16 mouse cellular contexts compared by ENCODE assay signal in the genomic region with DNA sequence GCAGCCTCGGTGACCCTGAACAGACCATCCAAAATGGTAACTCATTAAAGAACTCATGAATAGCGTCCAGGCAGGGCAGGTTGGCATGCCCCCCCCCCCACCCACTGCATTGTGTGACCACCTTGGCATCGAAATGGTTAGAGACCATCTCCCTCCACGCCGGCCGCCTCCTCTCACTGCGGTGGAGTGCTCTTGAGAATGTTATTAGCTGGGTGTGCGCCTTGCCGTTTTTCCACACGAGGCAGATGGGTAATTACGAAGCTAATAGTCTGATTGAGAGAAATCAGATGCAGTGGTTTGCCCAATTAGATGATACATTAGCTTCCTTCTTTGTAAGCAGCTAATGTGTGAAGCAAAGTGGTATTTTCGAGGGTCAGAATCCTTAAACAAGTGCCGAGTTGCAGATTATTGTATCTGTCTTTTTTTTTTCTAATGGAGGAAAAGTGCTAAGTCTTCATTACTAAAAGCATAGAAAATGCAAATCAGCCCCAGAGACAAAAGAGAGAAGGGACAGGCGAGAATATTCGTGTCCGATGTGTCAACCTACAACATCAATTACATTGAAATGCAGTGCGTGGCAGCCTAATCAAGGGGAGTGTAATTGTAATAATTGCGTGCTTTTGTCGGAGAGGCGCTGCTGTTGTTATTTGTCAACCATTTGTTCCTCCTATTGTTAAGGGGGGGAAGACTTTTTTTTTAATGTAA.
A peak's percentile ranks its signal among the peaks of the same experiment; 100 is the strongest.
DNase-seq lines count a peak whose midpoint lies in the region; ATAC-seq lines count a peak whose summit lies in the region.
"Had no signal": no experiment of that assay in that cellular context is flagged by ENCODE, and none has a peak within 500 bp of the region (broad histone marks: within the 10 kb centered on the region; RNA-seq: fewer than 3 reads in every experiment).

No protein-coding gene starts in this region.

- no peak overlapping the region for H3K4me3 ChIP-seq in hindbrain, embryonic 13.5 days
- H3K4me3 ChIP-seq in hindbrain, embryonic 10.5 days, result no peak overlapping the region
- no peak overlapping the region for H3K4me3 ChIP-seq in forebrain, embryonic 14.5 days (ENCODE audit: low read depth, low read length)
- no peak overlapping the region for H3K4me3 ChIP-seq in midbrain, embryonic 15.5 days
- H3K4me3 ChIP-seq: limb, embryonic 10.5 days; liver, embryonic 12.5 days; midbrain, embryonic 12.5 days had no signal

- 46% methylated on average over 20 of the region's 20 CpGs for WGBS in hindbrain, embryonic 13.5 days
- WGBS in hindbrain, embryonic 10.5 days, result 88% methylated on average over 20 of the region's 20 CpGs
- 20% methylated on average over 20 of the region's 20 CpGs for WGBS in forebrain, embryonic 14.5 days
- whole genome bisulfite sequencing in midbrain, embryonic 15.5 days, result 68% methylated on average over 20 of the region's 20 CpGs

- no peak for DNase-seq in hindbrain, embryonic 10.5 days (ENCODE audit: low spot score)
- DNase-seq in Muller cell, postnatal 12 days (ENCODE audit: inconsistent ontology term), result peak; percentile 24
- peak; percentile 90 for DNase-seq in forebrain, embryonic 14.5 days (ENCODE audit: low spot score)
- DNase-seq in left cerebral cortex, adult 11 months (ENCODE audit: low spot score), result no peak
- no peak for DNase-seq in urinary bladder, adult 2 months (ENCODE audit: low spot score)
- DNase-seq: adrenal gland, postnatal 25 days; cerebellum, postnatal 14 days; gastrocnemius, postnatal 25 days; layer of hippocampus, postnatal 36 days; lung, embryonic 14.5 days had no signal

- H3K27me3 ChIP-seq in hindbrain, embryonic 13.5 days, result 0 out of 2 replicates have a peak, but pooled peaks cover 3% of the 10 kb centered on the region
- H3K27me3 ChIP-seq in hindbrain, embryonic 10.5 days (ENCODE audit: insufficient read depth, poor library complexity, severe bottlenecking), result 0 out of 2 replicates have a peak, but pooled peaks cover 8% of the 10 kb centered on the region
- no peaks in the 10 kb centered on the region for H3K27me3 ChIP-seq in forebrain, embryonic 14.5 days (replicated peaks; ENCODE audit: control insufficient read depth, insufficient read depth, low read length)
- H3K27me3 ChIP-seq in midbrain, embryonic 15.5 days (replicated peaks), result no peaks in the 10 kb centered on the region
- H3K27me3 ChIP-seq: liver, embryonic 12.5 days; midbrain, embryonic 12.5 days had no signal

- peaks cover 29% of the 10 kb centered on the region for H3K4me1 ChIP-seq in hindbrain, embryonic 13.5 days (replicated peaks)
- peaks cover 27% of the 10 kb centered on the region for H3K4me1 ChIP-seq in hindbrain, embryonic 10.5 days (replicated peaks)
- peaks cover 24% of the 10 kb centered on the region for H3K4me1 ChIP-seq in forebrain, embryonic 14.5 days (ENCODE audit: control insufficient read depth, insufficient read depth, low read length)
- peaks cover 19% of the 10 kb centered on the region for H3K4me1 ChIP-seq in midbrain, embryonic 15.5 days
- H3K4me1 ChIP-seq: limb, embryonic 10.5 days; liver, embryonic 12.5 days had no signal

- ATAC-seq in hindbrain, embryonic 13.5 days (ENCODE audit: low FRiP score), result peak; percentile 52; the same call in 1 of the 2 replicates
- peak; percentile 83 for ATAC-seq in forebrain, embryonic 14.5 days
- ATAC-seq in midbrain, embryonic 15.5 days (replicated peaks), result peak; percentile 54; the same call in 1 of the 2 replicates
- no peak for ATAC-seq in cerebellum, adult (ENCODE audit: insufficient number of reproducible peaks, low FRiP score, low TSS enrichment)
- ATAC-seq: liver, embryonic 12.5 days had no signal

- H3K9me3 ChIP-seq in hindbrain, embryonic 13.5 days, result no peaks in the 10 kb centered on the region
- no peaks in the 10 kb centered on the region for H3K9me3 ChIP-seq in hindbrain, embryonic 10.5 days
- H3K9me3 ChIP-seq in forebrain, embryonic 14.5 days (replicated peaks; ENCODE audit: control insufficient read depth, low read length), result no peaks in the 10 kb centered on the region
- no peaks in the 10 kb centered on the region for H3K9me3 ChIP-seq in midbrain, embryonic 15.5 days
- H3K9me3 ChIP-seq: limb, embryonic 10.5 days; liver, embryonic 12.5 days; midbrain, embryonic 12.5 days had no signal

- H3K4me2 ChIP-seq in hindbrain, embryonic 13.5 days, result 0 out of 2 replicates have a peak overlapping the region, but pooled peaks have one; percentile 2
- peak overlapping the region; percentile 20; the same call in 1 of the 2 replicates for H3K4me2 ChIP-seq in forebrain, embryonic 14.5 days (ENCODE audit: low read length)
- no peak overlapping the region for H3K4me2 ChIP-seq in midbrain, embryonic 15.5 days
- H3K4me2 ChIP-seq: liver, embryonic 12.5 days; lung, embryonic 14.5 days; midbrain, embryonic 12.5 days had no signal

- no peaks in the 10 kb centered on the region for H3K36me3 ChIP-seq in hindbrain, embryonic 13.5 days
- no peaks in the 10 kb centered on the region for H3K36me3 ChIP-seq in hindbrain, embryonic 10.5 days
- no peaks in the 10 kb centered on the region for H3K36me3 ChIP-seq in forebrain, embryonic 14.5 days (ENCODE audit: control insufficient read depth, insufficient read depth, low read length)
- H3K36me3 ChIP-seq in midbrain, embryonic 15.5 days (replicated peaks), result no peaks in the 10 kb centered on the region
- H3K36me3 ChIP-seq: limb, embryonic 10.5 days; liver, embryonic 12.5 days; midbrain, embryonic 12.5 days had no signal

- H3K27ac ChIP-seq in hindbrain, embryonic 13.5 days, result peak overlapping the region; percentile 79
- no peak overlapping the region for H3K27ac ChIP-seq in hindbrain, embryonic 10.5 days
- peak overlapping the region; percentile 67 for H3K27ac ChIP-seq in forebrain, embryonic 14.5 days (ENCODE audit: low read depth, low read length)
- peak overlapping the region; percentile 48; the same call in 1 of the 2 replicates for H3K27ac ChIP-seq in midbrain, embryonic 15.5 days
- H3K27ac ChIP-seq: limb, embryonic 10.5 days; liver, embryonic 12.5 days; midbrain, embryonic 12.5 days had no signal

- peak overlapping the region; percentile 43; the same call in 1 of the 2 replicates for H3K9ac ChIP-seq in hindbrain, embryonic 13.5 days
- H3K9ac ChIP-seq in forebrain, embryonic 14.5 days (ENCODE audit: low read length), result no peak overlapping the region
- H3K9ac ChIP-seq in midbrain, embryonic 15.5 days, result no peak overlapping the region
- H3K9ac ChIP-seq: liver, embryonic 12.5 days; lung, embryonic 14.5 days; midbrain, embryonic 12.5 days had no signal

Comparison
In these comparisons a context has a peak if more than half of its experiments do, and no peak if none do; other contexts are left out.
1. DNase-seq: peak in Muller cell, postnatal 12 days (single experiment) and forebrain, embryonic 14.5 days (single experiment); none in hindbrain, embryonic 10.5 days (single experiment), left cerebral cortex, adult 11 months (single experiment) and urinary bladder, adult 2 months (single experiment).